Mouse (Mus musculus) spleen, adult 2 months (tissue): ENCODE results near the gene Gnai1. TPM values are rescaled to one million over a fixed set of nuclear protein-coding genes. Genes with fewer than 3 reads are reported as not detected.

ENCODE experiments used
- DNase-seq, 2 experiments: peaks; one replicate each; pipeline versions ENCODE4 v3.0.0 to v3.0.0-alpha.2; 2012 to 2021; ENCODE audit warnings: low spot score in 2 of 2, low read depth in 1 of 2
- H3K27ac ChIP-seq: fragments of 200-500 bp; 2 replicates; pipeline ENCODE4 v1.5.1; 2012; ENCODE audit warnings: low read length, inconsistent platforms; ENCODE audit not compliant: insufficient read depth
- H3K27me3 ChIP-seq: fragments of 200-500 bp; 2 replicates; pipeline ENCODE4 v1.6.1; 2012; ENCODE audit warnings: mild to moderate bottlenecking, moderate library complexity, low read length, inconsistent platforms; ENCODE audit not compliant: control insufficient read depth, insufficient read depth
- H3K36me3 ChIP-seq: fragments of 200-500 bp; 2 replicates; pipeline ENCODE4 v1.6.1; 2012; ENCODE audit warnings: mild to moderate bottlenecking, low read length, inconsistent platforms; ENCODE audit not compliant: control insufficient read depth, insufficient read depth
- H3K4me1 ChIP-seq: fragments of 200-500 bp; 2 replicates; pipeline ENCODE4 v1.6.1; 2011; ENCODE audit warnings: inconsistent platforms; ENCODE audit not compliant: control insufficient read depth, insufficient read depth, insufficient read length
- H3K4me3 ChIP-seq: fragments of 200-500 bp; 2 replicates; pipeline ENCODE4 v1.5.1; 2011; ENCODE audit warnings: mild to moderate bottlenecking, inconsistent platforms; ENCODE audit not compliant: insufficient read depth, insufficient read length; ENCODE audit errors: extremely low read depth
- CTCF ChIP-seq: fragments of 200-500 bp; IDR thresholded peaks from 2 replicates; pipeline ENCODE4 v1.5.1; 2011; ENCODE audit warnings: mild to moderate bottlenecking, inconsistent platforms; ENCODE audit not compliant: insufficient read depth, insufficient read length, insufficient replicate concordance; ENCODE audit errors: extremely low read depth
- POLR2A ChIP-seq: fragments of 200-500 bp; IDR thresholded peaks from 2 replicates; pipeline ENCODE4 v1.6.1; 2011; ENCODE audit warnings: low read depth, low read length, inconsistent platforms
- WGBS: fragments of 180-500 bp; shearing (Covaris S2); methylation state at CpG from one replicate; pipeline ENCODE4 v1.1.7; 2018; 5-methylcytosine and 5-hydroxymethylcytosine counted together
- polyA plus RNA-seq: library from polyadenylated mRNA; depleted of rRNA; stranded (reverse); fragments of >200 nt; gene quantifications from 2 replicates; pipeline ENCODE4 v1.2.3, GENCODE M21; 2012

Gnai1 gene
- polyA plus RNA-seq, 1 experiment = 0.40 TPM

GRCm38 (mm10) chr5:18289530-18289929, 70.6 kb downstream of the Gnai1 start:
- TF ChIP-seq CTCF (no peak), POLR2A (no peak)
- no peak overlapping the region for H3K4me3 ChIP-seq
- 81% methylated on average over 4 of the region's 4 CpGs for WGBS
- no peak overlapping the region for H3K27ac ChIP-seq
- no peak for DNase-seq
- H3K27me3 ChIP-seq = no peaks in the 10 kb centered on the region
- H3K36me3 ChIP-seq = no peaks in the 10 kb centered on the region
- no peaks in the 10 kb centered on the region for H3K4me1 ChIP-seq

- Histone ChIP-seq H3K4me1 (no peaks in the 10 kb centered on the region), H3K27ac (no peak overlapping the region), H3K36me3 (no peaks in the 10 kb centered on the region), H3K4me3 (no peak overlapping the region), H3K27me3 (no peaks in the 10 kb centered on the region)
- WGBS = 92% methylated on average over 7 of the region's 7 CpGs
- TF ChIP-seq POLR2A (no peak), CTCF (no peak)
- DNase-seq = no peak
Measured at GRCm38 (mm10) chr5:18288694-18289093, 71.5 kb downstream of the Gnai1 start.

- Histone ChIP-seq H3K4me1 (no peaks in the 10 kb centered on the region), H3K27ac (no peak overlapping the region), H3K36me3 (no peaks in the 10 kb centered on the region), H3K4me3 (no peak overlapping the region), H3K27me3 (no peaks in the 10 kb centered on the region)
- TF ChIP-seq CTCF (no peak), POLR2A (no peak)
- 85% methylated on average over 3 of the region's 3 CpGs for WGBS
- no peak for DNase-seq
Measured at GRCm38 (mm10) chr5:18288079-18288478, 72.1 kb downstream of the Gnai1 start.

GRCm38 (mm10) chr5:18282095-18282494, 78.1 kb downstream of the Gnai1 start:
- Histone ChIP-seq H3K36me3 (no peaks in the 10 kb centered on the region), H3K27ac (no peak overlapping the region), H3K4me1 (no peaks in the 10 kb centered on the region), H3K4me3 (no peak overlapping the region), H3K27me3 (no peaks in the 10 kb centered on the region)
- 86% methylated on average over 3 of the region's 3 CpGs for WGBS
- TF ChIP-seq CTCF (no peak), POLR2A (no peak)
- no peak for DNase-seq

GRCm38 (mm10) chr5:18274352-18274940, 85.7 kb downstream of the Gnai1 start:
- Histone ChIP-seq H3K36me3 (no peaks in the 10 kb centered on the region), H3K27me3 (no peaks in the 10 kb centered on the region), H3K27ac (no peak overlapping the region), H3K4me3 (no peak overlapping the region), H3K4me1 (no peaks in the 10 kb centered on the region)
- 94% methylated on average over 7 of the region's 7 CpGs for WGBS
- TF ChIP-seq POLR2A (no peak), CTCF (no peak)
- no peak for DNase-seq

- Histone ChIP-seq H3K27ac (no peak overlapping the region), H3K4me1 (no peaks in the 10 kb centered on the region), H3K36me3 (no peaks in the 10 kb centered on the region), H3K4me3 (no peak overlapping the region), H3K27me3 (no peaks in the 10 kb centered on the region)
- TF ChIP-seq CTCF (no peak), POLR2A (no peak)
- no peak for DNase-seq
- WGBS = 82% methylated on average over 11 of the region's 11 CpGs
Measured at GRCm38 (mm10) chr5:18273291-18274284, 86.6 kb downstream of the Gnai1 start.
